Mouse (Mus musculus) CD4-positive naive resting alpha-beta T cell, adult 76 days (primary cell): ENCODE results near the gene Foxi1. TPM values are rescaled to one million over a fixed set of nuclear protein-coding genes. Genes with fewer than 3 reads are reported as not detected.

Source experiments
- total RNA-seq: library from RNA; stranded (reverse); gene quantifications from one replicate; pipeline ENCODE4 v1.2.4, GENCODE M21; 2023

The Foxi1 gene
- not detected for total RNA-seq

GRCm38 (mm10) chr11:34207989-34208388 lies at the start of gene Foxi1:
TSS of gene Foxi1 (minus strand) at chr11:34208089.

Other genes starting within 250 kb of the Foxi1 start
- not detected for gene Kcnmb1, start 245.1 kb downstream of the Foxi1 start, total RNA-seq
- gene Kcnip1, start 214.9 kb downstream of the Foxi1 start, total RNA-seq: not detected
- gene Lcp2, start 161.2 kb downstream of the Foxi1 start, total RNA-seq: 208 TPM
- gene 4930469K13Rik, start 109.5 kb downstream of the Foxi1 start, total RNA-seq: 0.88 TPM
- not detected for gene Fam196b, start 106.7 kb upstream of the Foxi1 start, total RNA-seq